Mouse (Mus musculus) erythroblast, embryonic 14.5 days (primary cell): ENCODE data around the gene Ica1l. TPM values are rescaled to one million over a fixed set of nuclear protein-coding genes. Genes with fewer than 3 reads are reported as not detected.

ENCODE experiments used
- H3K27me3 ChIP-seq: 2 replicates; pipeline ENCODE4 v1.6.1; 2012; ENCODE audit warnings: inconsistent platforms; ENCODE audit not compliant: control insufficient read depth
- H3K36me3 ChIP-seq: 2 replicates; pipeline ENCODE4 v1.6.1; 2012; ENCODE audit warnings: mild to moderate bottlenecking, inconsistent platforms; ENCODE audit not compliant: control insufficient read depth
- H3K4me1 ChIP-seq: 2 replicates; pipeline ENCODE4 v1.6.1; 2012; ENCODE audit warnings: inconsistent platforms; ENCODE audit not compliant: control insufficient read depth
- H3K4me3 ChIP-seq: replicated peaks from 2 replicates; pipeline ENCODE3; 2012; ENCODE audit warnings: moderate library complexity, mild to moderate bottlenecking, inconsistent platforms
- H3K9me3 ChIP-seq: 2 replicates; pipeline ENCODE4 v1.6.1; 2012; ENCODE audit warnings: low read length, inconsistent platforms, mixed read lengths; ENCODE audit not compliant: control insufficient read depth
- GATA1 ChIP-seq: IDR thresholded peaks from 2 replicates; pipeline ENCODE4 v1.6.1; 2012; ENCODE audit warnings: low read length, inconsistent platforms, mixed read lengths
- TAL1 ChIP-seq: IDR thresholded peaks from 3 replicates; pipeline ENCODE4 v1.6.1; 2012; ENCODE audit warnings: low read length, inconsistent platforms, mixed read lengths
- polyA plus RNA-seq: library from polyadenylated mRNA; stranded (reverse); fragments of >175 nt; gene quantifications from 2 replicates; pipeline ENCODE4 v1.2.3, GENCODE M21; 2012

The Ica1l gene
- polyA plus RNA-seq, 1 experiment, result 0.01 TPM

DNA sequence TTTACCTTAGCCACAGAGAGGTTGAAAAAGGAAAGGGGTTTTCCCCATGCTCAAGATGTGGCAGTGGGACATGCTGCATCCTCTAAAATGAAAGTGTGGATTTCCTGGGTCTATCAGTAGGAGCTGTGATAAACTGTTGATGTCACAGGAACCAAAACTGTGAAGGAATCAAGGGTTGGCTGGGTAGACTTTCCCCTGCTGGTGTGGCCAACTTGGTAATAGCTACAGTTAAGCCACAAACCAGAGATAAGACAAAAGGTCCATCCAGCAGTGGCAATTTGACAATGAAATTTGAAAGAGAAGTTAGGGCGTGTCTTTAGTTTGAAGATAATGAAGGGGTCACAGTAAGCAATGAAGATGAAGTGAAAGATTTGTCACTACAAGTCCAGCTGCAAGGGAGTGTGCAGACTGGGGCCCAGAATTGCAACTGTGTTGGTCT lies 25.9 kb downstream of the Ica1l start:
- TF ChIP-seq TAL1 (no peak), GATA1 (no peak)
- H3K4me3 ChIP-seq, result no peak overlapping the region
- H3K9me3 ChIP-seq, result no peaks in the 10 kb centered on the region
- no peaks in the 10 kb centered on the region for H3K27me3 ChIP-seq
- H3K4me1 ChIP-seq, result peaks cover 14% of the 10 kb centered on the region
- no peaks in the 10 kb centered on the region for H3K36me3 ChIP-seq

GRCm38 (mm10) chr1:60016136-60016611 lies 26.8 kb downstream of the Ica1l start:
- Histone ChIP-seq H3K4me3 (no peak overlapping the region), H3K4me1 (peaks cover 14% of the 10 kb centered on the region), H3K36me3 (no peaks in the 10 kb centered on the region), H3K27me3 (no peaks in the 10 kb centered on the region), H3K9me3 (no peaks in the 10 kb centered on the region)
- no peak for TF ChIP-seq TAL1
- no peak for TF ChIP-seq GATA1

DNA sequence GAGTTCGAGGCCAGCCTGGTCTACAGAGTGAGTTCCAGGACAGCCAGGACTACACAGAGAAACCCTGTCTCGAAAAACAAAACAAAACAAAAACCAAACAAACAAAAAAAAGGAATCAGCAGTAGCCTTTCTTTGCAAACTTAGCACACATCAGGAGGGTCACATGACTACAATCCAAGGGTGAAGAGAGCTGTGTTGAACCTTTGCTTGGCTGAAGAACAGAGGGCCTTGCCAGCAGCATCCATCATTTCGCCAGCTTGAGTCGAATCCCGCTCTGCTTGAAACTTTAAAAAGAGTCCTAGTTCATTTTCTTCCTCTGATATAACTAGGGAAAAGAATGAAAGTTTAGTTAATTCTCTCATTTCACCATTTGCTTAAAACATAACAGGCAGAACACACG lies 27.5 kb downstream of the Ica1l start:
- no peak for TF ChIP-seq GATA1
- no peaks in the 10 kb centered on the region for H3K36me3 ChIP-seq
- H3K9me3 ChIP-seq, result no peaks in the 10 kb centered on the region
- no peaks in the 10 kb centered on the region for H3K27me3 ChIP-seq
- H3K4me1 ChIP-seq, result peaks cover 14% of the 10 kb centered on the region
- no peak overlapping the region for H3K4me3 ChIP-seq

DNA sequence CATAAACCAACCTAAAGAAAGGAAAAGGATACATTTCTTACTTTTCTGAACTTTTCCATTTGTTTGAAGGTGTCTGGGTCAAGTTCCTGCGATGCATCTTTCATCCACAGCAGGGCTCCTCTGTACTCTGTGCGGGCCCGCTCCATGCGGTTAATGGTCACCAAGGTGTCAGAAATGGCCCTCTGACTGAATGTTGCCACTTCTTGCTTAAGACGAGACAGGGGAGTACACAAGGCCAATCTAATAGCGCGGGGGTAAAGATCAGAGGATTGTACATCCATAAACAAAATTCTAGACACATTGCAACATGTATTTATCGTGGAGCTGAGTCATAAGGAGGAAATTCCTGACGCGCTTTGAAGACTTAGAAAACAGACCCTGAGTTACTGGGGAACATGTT lies 29.2 kb downstream of the Ica1l start:
- Histone ChIP-seq H3K4me1 (peaks cover 14% of the 10 kb centered on the region), H3K9me3 (no peaks in the 10 kb centered on the region), H3K36me3 (no peaks in the 10 kb centered on the region), H3K27me3 (no peaks in the 10 kb centered on the region), H3K4me3 (no peak overlapping the region)
- TF ChIP-seq GATA1 (no peak), TAL1 (no peak)

- Histone ChIP-seq H3K9me3 (no peaks in the 10 kb centered on the region), H3K27me3 (no peaks in the 10 kb centered on the region), H3K4me3 (no peak overlapping the region), H3K36me3 (no peaks in the 10 kb centered on the region), H3K4me1 (peaks cover 8% of the 10 kb centered on the region)
- TF ChIP-seq GATA1 (no peak), TAL1 (no peak)
Measured at GRCm38 (mm10) chr1:60008743-60009142, 34.2 kb downstream of the Ica1l start.

GRCm38 (mm10) chr1:60007337-60007736 lies 35.6 kb downstream of the Ica1l start:
- Histone ChIP-seq H3K27me3 (no peaks in the 10 kb centered on the region), H3K36me3 (no peaks in the 10 kb centered on the region), H3K4me3 (no peak overlapping the region), H3K4me1 (peaks cover 8% of the 10 kb centered on the region), H3K9me3 (no peaks in the 10 kb centered on the region)
- TF ChIP-seq TAL1 (no peak), GATA1 (no peak)

GRCm38 (mm10) chr1:60000319-60000718 lies 42.7 kb downstream of the Ica1l start:
- Histone ChIP-seq H3K4me3 (no peak overlapping the region), H3K27me3 (no peaks in the 10 kb centered on the region), H3K4me1 (peaks cover 4% of the 10 kb centered on the region), H3K9me3 (no peaks in the 10 kb centered on the region), H3K36me3 (no peaks in the 10 kb centered on the region)
- TF ChIP-seq TAL1, result no peak
- TF ChIP-seq GATA1, result no peak

- no peaks in the 10 kb centered on the region for H3K9me3 ChIP-seq
- H3K4me3 ChIP-seq, result no peak overlapping the region
- peaks cover 2% of the 10 kb centered on the region for H3K4me1 ChIP-seq
- H3K36me3 ChIP-seq, result no peaks in the 10 kb centered on the region
- TF ChIP-seq GATA1, result no peak
- TF ChIP-seq TAL1, result no peak
- no peaks in the 10 kb centered on the region for H3K27me3 ChIP-seq
Measured at GRCm38 (mm10) chr1:59997352-59997751, 45.6 kb downstream of the Ica1l start.

- Histone ChIP-seq H3K36me3 (no peaks in the 10 kb centered on the region), H3K4me1 (peaks cover 2% of the 10 kb centered on the region), H3K9me3 (no peaks in the 10 kb centered on the region), H3K4me3 (no peak overlapping the region), H3K27me3 (no peaks in the 10 kb centered on the region)
- TF ChIP-seq GATA1 (no peak), TAL1 (no peak)
Measured at GRCm38 (mm10) chr1:59995646-59996045, 47.3 kb downstream of the Ica1l start.

DNA sequence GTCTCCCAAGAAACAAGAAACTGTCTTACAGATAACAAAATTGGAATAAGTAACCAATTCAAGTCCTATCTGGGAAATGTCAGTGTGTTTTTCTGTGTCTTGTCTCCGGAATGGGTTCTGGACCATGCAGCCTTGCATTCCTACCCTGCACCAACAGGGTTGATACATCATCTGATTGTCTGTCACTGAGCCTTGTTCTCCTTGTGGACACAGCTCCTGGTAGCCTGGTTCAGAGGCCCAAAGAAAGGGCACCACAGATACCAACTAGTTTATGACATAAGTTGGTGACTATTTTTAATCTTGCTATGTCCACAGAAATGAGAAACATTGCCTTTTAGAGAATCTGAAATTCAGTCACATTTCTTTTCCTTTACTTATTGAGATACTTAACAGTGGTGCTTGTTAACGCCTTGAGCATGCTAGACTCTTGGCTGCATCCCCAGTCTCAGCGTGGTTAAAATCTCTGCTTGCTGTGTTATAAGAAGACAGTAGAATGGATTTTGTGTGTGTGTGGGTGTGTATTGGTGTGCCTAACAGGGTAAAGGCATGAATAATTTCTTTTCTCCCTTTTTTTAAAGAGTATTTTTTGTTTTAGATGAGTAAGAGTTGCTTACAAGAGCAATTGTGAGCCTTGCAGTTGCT lies 55.5 kb downstream of the Ica1l start:
- Histone ChIP-seq H3K4me3 (no peak overlapping the region), H3K27me3 (no peaks in the 10 kb centered on the region), H3K9me3 (no peaks in the 10 kb centered on the region), H3K36me3 (peaks cover 8% of the 10 kb centered on the region), H3K4me1 (no peaks in the 10 kb centered on the region)
- TF ChIP-seq TAL1 (no peak), GATA1 (no peak)
